Mouse (Mus musculus) lung, embryonic 15.5 days (tissue): ENCODE measurements around the gene Hmgb1. TPM values are rescaled to one million over a fixed set of nuclear protein-coding genes. Genes with fewer than 3 reads are reported as not detected.
A peak's percentile ranks its signal among the peaks of the same experiment; 100 is the strongest.

Source experiments
- ATAC-seq: fragments of 200-750 bp; cut with Nextera tagmentation; 2 replicates; pipeline ENCODE4 v1.8.0; 2017; ENCODE audit warnings: moderate number of reproducible peaks, borderline replicate concordance; ENCODE audit not compliant: low FRiP score, low TSS enrichment; ENCODE audit errors: extremely low read depth
- H3K27ac ChIP-seq: fragments of 300-500 bp; sonication (generic); 2 replicates; pipeline ENCODE4 v1.5.1; 2015; ENCODE audit warnings: moderate library complexity, mild to moderate bottlenecking, inconsistent platforms
- H3K27me3 ChIP-seq: fragments of 300-500 bp; sonication (generic); 2 replicates; pipeline ENCODE4 v1.6.1; 2015; ENCODE audit warnings: inconsistent platforms
- H3K36me3 ChIP-seq: fragments of 300-500 bp; sonication (generic); 2 replicates; pipeline ENCODE4 v1.6.1; 2015; ENCODE audit warnings: inconsistent platforms
- H3K4me1 ChIP-seq: fragments of 300-500 bp; sonication (generic); 2 replicates; pipeline ENCODE4 v1.6.1; 2015; ENCODE audit warnings: inconsistent platforms
- H3K4me2 ChIP-seq: fragments of 300-500 bp; sonication (generic); 2 replicates; pipeline ENCODE4 v1.6.1; 2015; ENCODE audit warnings: inconsistent platforms, mild to moderate bottlenecking, moderate library complexity
- H3K4me3 ChIP-seq: fragments of 300-500 bp; sonication (generic); 2 replicates; pipeline ENCODE4 v1.5.1; 2015; ENCODE audit warnings: mild to moderate bottlenecking, inconsistent platforms
- H3K9ac ChIP-seq: fragments of 300-500 bp; sonication (generic); 2 replicates; pipeline ENCODE4 v1.6.1; 2015; ENCODE audit warnings: inconsistent platforms
- H3K9me3 ChIP-seq: fragments of 300-500 bp; sonication (generic); 2 replicates; pipeline ENCODE4 v1.6.1; 2016; ENCODE audit warnings: inconsistent platforms
- WGBS: fragments of 180-500 bp; shearing (Covaris S2); methylation state at CpG from one replicate; pipeline ENCODE4 v1.1.7; 2015; 5-methylcytosine and 5-hydroxymethylcytosine counted together
- polyA plus RNA-seq: library from polyadenylated mRNA; unstranded; fragments of >200 nt; fragmentation: Nextera tagmentation; extraction: Ambion mirVana; gene quantifications from 2 replicates; pipeline ENCODE4 v1.2.1, GENCODE M21; 2015

Hmgb1 gene
- polyA plus RNA-seq, result 1,537 and 1,564 TPM in 2 replicates

GRCm38 (mm10) chr5:149184104-149184843, at the start of gene Hmgb1, which contains the start of gene Uspl1:
Gene Hmgb1 (minus strand): TSS chr5:149184489.
Gene Uspl1 (plus strand): TSS chr5:149184350.
- Histone ChIP-seq H3K4me3 (peak within 1 kb of the TSS; percentile 60), H3K27ac (peak within 1 kb of the TSS; percentile 92), H3K36me3 (peaks cover 9% of the 10 kb centered on the region), H3K27me3 (no peaks in the 10 kb centered on the region), H3K4me1 (peaks cover 19% of the 10 kb centered on the region), H3K4me2 (peak within 1 kb of the TSS; percentile 60), H3K9me3 (no peaks in the 10 kb centered on the region), H3K9ac (peak within 1 kb of the TSS; percentile 62)
- ATAC-seq, result peak; percentile 98
- under 1% methylated on average over 56 of the region's 59 CpGs for WGBS

- Histone ChIP-seq H3K36me3 (no peaks in the 10 kb centered on the region), H3K4me3 (peak overlapping the region; percentile 54), H3K4me2 (peak overlapping the region; percentile 54), H3K4me1 (peaks cover 3% of the 10 kb centered on the region; the same call in 1 of the 2 replicates), H3K27me3 (no peaks in the 10 kb centered on the region), H3K9me3 (no peaks in the 10 kb centered on the region), H3K9ac (no peak overlapping the region), H3K27ac (peak overlapping the region; percentile 91)
- WGBS, result 61% methylated on average over 18 of the region's 18 CpGs
- ATAC-seq, result no peak
Measured at GRCm38 (mm10) chr5:149229619-149230339, 45.5 kb upstream of the Hmgb1 start.

GRCm38 (mm10) chr5:149228700-149229618, 44.7 kb upstream of the Hmgb1 start:
- peak; percentile 100 for ATAC-seq

GRCm38 (mm10) chr5:149224666-149225065, 40.4 kb upstream of the Hmgb1 start:
- WGBS, result 4% methylated on average over 7 of the region's 7 CpGs
- no peak for ATAC-seq

More at GRCm38 (mm10) chr5:149228700-149229618, 44.7 kb upstream of the Hmgb1 start:
- 2% methylated on average over 55 of the region's 55 CpGs for WGBS
- Histone ChIP-seq H3K27me3 (no peaks in the 10 kb centered on the region), H3K9me3 (no peaks in the 10 kb centered on the region), H3K4me1 (peaks cover 11% of the 10 kb centered on the region; the same call in 1 of the 2 replicates), H3K27ac (peak overlapping the region; percentile 91), H3K9ac (peak overlapping the region; percentile 45), H3K4me3 (peak overlapping the region; percentile 54), H3K36me3 (no peaks in the 10 kb centered on the region), H3K4me2 (peak overlapping the region; percentile 54)

GRCm38 (mm10) chr5:149221355-149221754, 37.1 kb upstream of the Hmgb1 start:
- ATAC-seq, result no peak
- Histone ChIP-seq H3K9ac (no peak overlapping the region), H3K27ac (no peak overlapping the region), H3K4me2 (no peak overlapping the region), H3K4me1 (peaks cover 10% of the 10 kb centered on the region; the same call in 1 of the 2 replicates), H3K27me3 (no peaks in the 10 kb centered on the region), H3K36me3 (no peaks in the 10 kb centered on the region), H3K9me3 (no peaks in the 10 kb centered on the region), H3K4me3 (no peak overlapping the region)
- WGBS, result 84% methylated on average over 4 of the region's 4 CpGs

More at GRCm38 (mm10) chr5:149224666-149225065, 40.4 kb upstream of the Hmgb1 start:
- peaks cover 13% of the 10 kb centered on the region; the same call in 1 of the 2 replicates for H3K4me1 ChIP-seq
- H3K4me3 ChIP-seq, result no peak overlapping the region
- peak overlapping the region; percentile 6; the same call in 1 of the 2 replicates for H3K4me2 ChIP-seq
- no peak overlapping the region for H3K27ac ChIP-seq
- H3K9ac ChIP-seq, result no peak overlapping the region
- no peaks in the 10 kb centered on the region for H3K27me3 ChIP-seq
- H3K36me3 ChIP-seq, result no peaks in the 10 kb centered on the region
- no peaks in the 10 kb centered on the region for H3K9me3 ChIP-seq

GRCm38 (mm10) chr5:149219493-149219892, 35.2 kb upstream of the Hmgb1 start:
- H3K36me3 ChIP-seq, result peaks cover 17% of the 10 kb centered on the region
- 58% methylated on average over 3 of the region's 3 CpGs for WGBS

GRCm38 (mm10) chr5:149217524-149218357, 33.5 kb upstream of the Hmgb1 start:
- no peak overlapping the region for H3K9ac ChIP-seq

More at GRCm38 (mm10) chr5:149219493-149219892, 35.2 kb upstream of the Hmgb1 start:
- Histone ChIP-seq H3K4me3 (no peak overlapping the region), H3K9me3 (no peaks in the 10 kb centered on the region), H3K27ac (no peak overlapping the region), H3K4me1 (peaks cover 7% of the 10 kb centered on the region; the same call in 1 of the 2 replicates), H3K4me2 (no peak overlapping the region), H3K9ac (no peak overlapping the region), H3K27me3 (no peaks in the 10 kb centered on the region)
- no peak for ATAC-seq

GRCm38 (mm10) chr5:149215540-149215939, 31.3 kb upstream of the Hmgb1 start:
- no peak overlapping the region for H3K4me2 ChIP-seq
- no peak for ATAC-seq
- no peaks in the 10 kb centered on the region for H3K9me3 ChIP-seq
- no peaks in the 10 kb centered on the region for H3K27me3 ChIP-seq
- 96% methylated on average over 7 of the region's 7 CpGs for WGBS
- no peak overlapping the region for H3K9ac ChIP-seq
- no peak overlapping the region for H3K27ac ChIP-seq
- H3K4me3 ChIP-seq, result no peak overlapping the region
- H3K36me3 ChIP-seq, result peaks cover 53% of the 10 kb centered on the region
- H3K4me1 ChIP-seq, result no peaks in the 10 kb centered on the region

More at GRCm38 (mm10) chr5:149217524-149218357, 33.5 kb upstream of the Hmgb1 start:
- 54% methylated on average over 6 of the region's 6 CpGs for WGBS
- ATAC-seq, result no peak
- Histone ChIP-seq H3K27ac (peak overlapping the region; percentile 20; the same call in 1 of the 2 replicates), H3K4me2 (no peak overlapping the region), H3K27me3 (no peaks in the 10 kb centered on the region), H3K4me1 (no peaks in the 10 kb centered on the region), H3K4me3 (no peak overlapping the region), H3K36me3 (peaks cover 35% of the 10 kb centered on the region), H3K9me3 (no peaks in the 10 kb centered on the region)

- WGBS, result 86% methylated on average over 4 of the region's 4 CpGs
- peaks cover 61% of the 10 kb centered on the region for H3K36me3 ChIP-seq
- no peak for ATAC-seq
Measured at GRCm38 (mm10) chr5:149212806-149213205, 28.5 kb upstream of the Hmgb1 start.

GRCm38 (mm10) chr5:149211041-149211440, 26.8 kb upstream of the Hmgb1 start:
- Histone ChIP-seq H3K36me3 (peaks cover 69% of the 10 kb centered on the region), H3K9ac (no peak overlapping the region), H3K9me3 (no peaks in the 10 kb centered on the region), H3K27ac (no peak overlapping the region), H3K27me3 (no peaks in the 10 kb centered on the region), H3K4me1 (peaks cover 16% of the 10 kb centered on the region), H3K4me3 (no peak overlapping the region), H3K4me2 (no peak overlapping the region)
- WGBS, result 94% methylated on average over 4 of the region's 4 CpGs
- no peak for ATAC-seq

More at GRCm38 (mm10) chr5:149212806-149213205, 28.5 kb upstream of the Hmgb1 start:
- no peaks in the 10 kb centered on the region for H3K27me3 ChIP-seq
- H3K9me3 ChIP-seq, result no peaks in the 10 kb centered on the region
- no peak overlapping the region for H3K4me2 ChIP-seq
- peaks cover 11% of the 10 kb centered on the region; the same call in 1 of the 2 replicates for H3K4me1 ChIP-seq
- no peak overlapping the region for H3K9ac ChIP-seq
- H3K27ac ChIP-seq, result no peak overlapping the region
- no peak overlapping the region for H3K4me3 ChIP-seq
